Mouse (Mus musculus) adrenal gland, postnatal 10 days (tissue): ENCODE data around the gene Sdhc. TPM values are rescaled to one million over a fixed set of nuclear protein-coding genes. Genes with fewer than 3 reads are reported as not detected.
A peak's percentile ranks its signal among the peaks of the same experiment; 100 is the strongest.
"Not testable (repeated sequence)": the region's sequence is repeated elsewhere in the genome, so short reads cannot be mapped to it uniquely, and the experiment has no call there.

Experiments used
- DNase-seq: peaks from one replicate; pipeline ENCODE4 v3.0.0; 2021; ENCODE audit warnings: mixed read lengths
- microRNA-seq: library from miRNA; unstranded; fragments of <30 nt; microRNA quantifications from one replicate; pipeline ENCODE4 v1.2.0, GENCODE M21; 2021
- total RNA-seq, 2 experiments: library from RNA; stranded (reverse); gene quantifications; 2 replicates each; pipeline ENCODE4 v1.2.3; 2021

Gene Sdhc
- total RNA-seq, 2 experiments from 2014 or later, result 746 to 845 TPM

GRCm38 (mm10) chr1:171079345-171079744 lies 71.1 kb downstream of the Sdhc start:
- DNase-seq, result not testable (repeated sequence)

GRCm38 (mm10) chr1:171078419-171078818 lies 72.0 kb downstream of the Sdhc start:
- not testable (repeated sequence) for DNase-seq

GRCm38 (mm10) chr1:171077955-171078354 lies 72.4 kb downstream of the Sdhc start:
- DNase-seq, result peak; percentile 43

- not testable (repeated sequence) for DNase-seq
These were observed 73.2 kb downstream of the Sdhc start for GRCm38 (mm10) chr1:171077192-171077591.

Small RNAs within 50 kb of the gene (microRNA-seq; reads per million reads assigned to microRNA genes)
- not detected for gene Gm27844

Other genes with a start within 250 kb of the Sdhc start
- gene Fcrlb, start 237.7 kb downstream of the Sdhc start, total RNA-seq, result under 1 TPM in 1 of 2 experiments, not detected in 1; 0.24 TPM
- 1 to 10 TPM; 3.0 to 3.2 TPM for gene Fcrla, start 223.0 kb downstream of the Sdhc start, total RNA-seq
- gene Fcgr2b, start 174.1 kb downstream of the Sdhc start, total RNA-seq, result 10 to 100 TPM; 12.4 to 22.3 TPM
- 1 to 10 TPM in 1 of 2 experiments, under 1 TPM in 1; 0.85 to 1.2 TPM for gene Fcgr4, start 131.7 kb downstream of the Sdhc start, total RNA-seq
- gene Fcgr3, start 85.7 kb downstream of the Sdhc start, total RNA-seq, result 10 to 100 TPM in 1 of 2 experiments, 1 to 10 TPM in 1; 9.8 to 10.4 TPM
- 1 to 10 TPM in 1 of 2 experiments, under 1 TPM in 1; 0.51 to 1.3 TPM for gene Cfap126, start 36.7 kb downstream of the Sdhc start, total RNA-seq
- 10 to 100 TPM; 10.1 to 20.4 TPM for gene Mpz, start 108 bp upstream of the Sdhc start, total RNA-seq
- 10 to 100 TPM; 28.0 to 30.7 TPM for gene Pcp4l1, start 45.7 kb upstream of the Sdhc start, total RNA-seq
- 10 to 100 TPM; 13.4 to 29.4 TPM for gene Nr1i3, start 63.4 kb upstream of the Sdhc start, total RNA-seq
- gene Tomm40l, start 71.9 kb upstream of the Sdhc start, total RNA-seq, result 10 to 100 TPM; 46.9 to 58.1 TPM
- gene Apoa2, start 74.5 kb upstream of the Sdhc start, total RNA-seq, result 1,000 to 10,000 TPM; 1,052 to 2,650 TPM
- gene Fcer1g, start 83.8 kb upstream of the Sdhc start, total RNA-seq, result 10 to 100 TPM; 14.4 to 19.2 TPM
- gene Adamts4, start 99.8 kb upstream of the Sdhc start, total RNA-seq, result 1 to 10 TPM; 4.0 to 5.1 TPM
- gene Ndufs2, start 100.8 kb upstream of the Sdhc start, total RNA-seq, result 1,000 to 10,000 TPM in 1 of 2 experiments, 100 to 1,000 TPM in 1; 996 to 1,019 TPM
- gene B4galt3, start 119.7 kb upstream of the Sdhc start, total RNA-seq, result 10 to 100 TPM; 28.9 to 34.7 TPM
- gene Ppox, start 130.6 kb upstream of the Sdhc start, total RNA-seq, result 10 to 100 TPM; 30.8 to 43.8 TPM
- gene Usp21, start 137.4 kb upstream of the Sdhc start, total RNA-seq, result 10 to 100 TPM; 31.8 to 40.2 TPM
- gene Ufc1, start 144.4 kb upstream of the Sdhc start, total RNA-seq, result 100 to 1,000 TPM; 145 to 153 TPM
- 10 to 100 TPM; 33.7 to 35.2 TPM for gene Dedd, start 178.5 kb upstream of the Sdhc start, total RNA-seq
- 10 to 100 TPM; 51.4 to 56.0 TPM for gene Nit1, start 195.0 kb upstream of the Sdhc start, total RNA-seq
- 100 to 1,000 TPM; 107 to 114 TPM for gene Pfdn2, start 195.1 kb upstream of the Sdhc start, total RNA-seq
- gene Klhdc9, start 210.2 kb upstream of the Sdhc start, total RNA-seq, result 1 to 10 TPM; 5.3 to 5.7 TPM
- gene Nectin4, start 219.5 kb upstream of the Sdhc start, total RNA-seq, result under 1 TPM; 0.12 to 0.21 TPM
- gene Arhgap30, start 238.4 kb upstream of the Sdhc start, total RNA-seq, result 1 to 10 TPM; 5.1 to 6.1 TPM